Mouse (Mus musculus) brain, embryonic 14.5 days (tissue): Measurements from ENCODE around the gene Zcchc17. TPM values are rescaled to one million over a fixed set of nuclear protein-coding genes. Genes with fewer than 3 reads are reported as not detected.

Experiments used
- DNase-seq: peaks from one replicate; pipeline ENCODE4 v3.0.0-alpha.2; 2011; ENCODE audit warnings: low read depth
- CTCF ChIP-seq: fragments of 200-500 bp; IDR thresholded peaks from 2 replicates; pipeline ENCODE4 v1.5.1; 2012; ENCODE audit warnings: inconsistent platforms, mild to moderate bottlenecking, moderate library complexity, borderline replicate concordance; ENCODE audit not compliant: insufficient read depth, insufficient read length; ENCODE audit errors: extremely low read depth
- POLR2A ChIP-seq: fragments of 200-500 bp; IDR thresholded peaks from 2 replicates; pipeline ENCODE4 v1.6.1; 2012; ENCODE audit warnings: mild to moderate bottlenecking, inconsistent platforms, borderline replicate concordance; ENCODE audit not compliant: poor library complexity, insufficient read depth, insufficient read length, severe bottlenecking; ENCODE audit errors: extremely low read depth
- polyA plus RNA-seq: library from polyadenylated mRNA; depleted of rRNA; stranded (reverse); fragments of >200 nt; gene quantifications from 2 replicates; pipeline ENCODE4 v1.2.3, GENCODE M21; 2012

The Zcchc17 gene
- polyA plus RNA-seq, 1 experiment = 38.7 TPM

- DNase-seq = no peak
- no peak for TF ChIP-seq POLR2A
- TF ChIP-seq CTCF = no peak
Observed at GRCm38 (mm10) chr4:130295047-130295745, 64.5 kb downstream of the Zcchc17 start.

GRCm38 (mm10) chr4:130294513-130294912, 65.2 kb downstream of the Zcchc17 start:
- TF ChIP-seq POLR2A (no peak), CTCF (no peak)
- DNase-seq = no peak

GRCm38 (mm10) chr4:130292271-130292670, 67.5 kb downstream of the Zcchc17 start:
- DNase-seq = peak; percentile 87
- TF ChIP-seq CTCF (peak; percentile 96), POLR2A (no peak)

GRCm38 (mm10) chr4:130289824-130290223, 69.9 kb downstream of the Zcchc17 start:
- no peak for DNase-seq
- no peak for TF ChIP-seq CTCF
- TF ChIP-seq POLR2A = no peak

- no peak for DNase-seq
- no peak for TF ChIP-seq POLR2A
- no peak for TF ChIP-seq CTCF
Observed at GRCm38 (mm10) chr4:130286531-130286930, 73.2 kb downstream of the Zcchc17 start.

GRCm38 (mm10) chr4:130283826-130284225, 75.9 kb downstream of the Zcchc17 start:
- TF ChIP-seq POLR2A (no peak), CTCF (no peak)
- DNase-seq = no peak

GRCm38 (mm10) chr4:130282856-130283255, 76.9 kb downstream of the Zcchc17 start:
- no peak for TF ChIP-seq POLR2A
- no peak for TF ChIP-seq CTCF
- no peak for DNase-seq

- no peak for TF ChIP-seq CTCF
- TF ChIP-seq POLR2A = no peak
- no peak for DNase-seq
Observed at GRCm38 (mm10) chr4:130279105-130279504, 80.6 kb downstream of the Zcchc17 start, which contains the start of gene Serinc2. Gene Serinc2, minus strand, starts transcription at chr4:130279205.

- no peak for DNase-seq
- no peak for TF ChIP-seq POLR2A
- TF ChIP-seq CTCF = no peak
Observed at GRCm38 (mm10) chr4:130276573-130277176, 83.1 kb downstream of the Zcchc17 start.

- DNase-seq = no peak
- TF ChIP-seq CTCF (no peak), POLR2A (no peak)
Observed at GRCm38 (mm10) chr4:130275823-130276105, 84.0 kb downstream of the Zcchc17 start.

- TF ChIP-seq POLR2A = peak; percentile 65; the same call in 1 of the 2 replicates
- TF ChIP-seq CTCF = no peak
- DNase-seq = peak; percentile 73
Observed at GRCm38 (mm10) chr4:130275016-130275822, 84.5 kb downstream of the Zcchc17 start.
